Mouse (Mus musculus) G1E (cell line): ENCODE data around the gene Myo1h.

Source experiments
- CTCF ChIP-seq: IDR thresholded peaks from 2 replicates; pipeline ENCODE4 v1.5.1; 2012; ENCODE audit warnings: low read depth, low read length, inconsistent platforms, mixed read lengths
- GATA1 ChIP-seq: IDR thresholded peaks from 2 replicates; pipeline ENCODE4 v1.6.1; 2012; ENCODE audit warnings: borderline replicate concordance, low read length, inconsistent platforms, mixed read lengths
- POLR2AphosphoS5 ChIP-seq: IDR thresholded peaks from 2 replicates; pipeline ENCODE4 v1.6.1; 2012; ENCODE audit warnings: low read depth, low read length, inconsistent platforms; ENCODE audit not compliant: insufficient replicate concordance

DNA sequence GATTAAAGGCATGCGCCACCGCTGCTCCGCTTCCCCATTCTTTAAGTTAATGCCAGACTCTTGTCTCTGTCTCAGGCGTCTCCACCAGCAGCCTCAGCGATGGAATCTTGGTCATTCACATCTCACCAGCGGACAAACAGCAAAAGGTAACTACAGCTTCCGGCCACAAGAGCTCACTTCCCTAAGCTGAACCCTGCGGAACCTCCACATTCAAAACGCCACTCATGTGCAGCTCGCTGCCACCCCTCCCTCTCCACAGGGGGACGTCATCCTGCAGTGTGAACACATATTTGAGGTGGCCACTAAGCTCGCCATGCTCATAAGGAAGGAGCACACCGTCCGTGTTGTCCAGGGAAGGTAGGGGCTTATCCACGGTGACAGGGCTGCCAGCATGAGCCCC is 72.0 kb downstream of the Myo1h start:
- TF ChIP-seq POLR2AphosphoS5 (no peak), CTCF (no peak), GATA1 (no peak)
